Mouse (Mus musculus) CH12.LX (cell line): Measurements from ENCODE around the gene Syn1. TPM values are rescaled to one million over a fixed set of nuclear protein-coding genes. Genes with fewer than 3 reads are reported as not detected.

ENCODE experiments used
- DNase-seq: peaks from one replicate; pipeline ENCODE4 v3.0.0-alpha.2; 2013; ENCODE audit errors: extremely low read depth
- H3K27ac ChIP-seq: 2 replicates; pipeline ENCODE4 v1.5.1; 2012; ENCODE audit warnings: low read depth, mild to moderate bottlenecking, control low read depth, moderate library complexity; ENCODE audit not compliant: insufficient read depth
- H3K27me3 ChIP-seq: replicated peaks from 2 replicates; pipeline ENCODE3; 2012; ENCODE audit warnings: inconsistent platforms
- H3K36me3 ChIP-seq, 2 experiments: replicated peaks in 1 of 2; 2 replicates each; pipeline versions ENCODE3 to v1.6.1; 2012; ENCODE audit warnings: inconsistent platforms in 1 of 2, low read length in 1 of 2, mild to moderate bottlenecking in 1 of 2, mixed read lengths in 1 of 2, moderate library complexity in 1 of 2; ENCODE audit not compliant: control insufficient read depth in 1 of 2, insufficient read depth in 1 of 2
- H3K4me1 ChIP-seq, 2 experiments: 2 replicates each; pipeline ENCODE4 v1.6.1; 2012; ENCODE audit warnings: inconsistent platforms in 1 of 2, moderate library complexity in 1 of 2; ENCODE audit not compliant: insufficient read depth in 2 of 2, control insufficient read depth in 1 of 2
- H3K4me2 ChIP-seq: 2 replicates; pipeline ENCODE4 v1.6.1; 2012; ENCODE audit warnings: low read depth, mild to moderate bottlenecking, control low read depth; ENCODE audit not compliant: poor library complexity, insufficient read depth, severe bottlenecking
- H3K4me3 ChIP-seq, 3 experiments: fragments of 150-350 bp in 1 of 3; sonication (generic) in 1 of 3; replicated peaks in 1 of 3; 2 replicates each; pipeline versions ENCODE3 to v1.5.1; 2011 to 2012; ENCODE audit warnings: low read depth in 2 of 3, low read length in 2 of 3, mild to moderate bottlenecking in 2 of 3, moderate library complexity in 2 of 3, control low read depth in 1 of 3, improper control_type of control experiment in 1 of 3, inconsistent platforms in 1 of 3, mixed read lengths in 1 of 3; ENCODE audit not compliant: poor library complexity in 1 of 3
- H3K79me2 ChIP-seq: replicated peaks from 2 replicates; pipeline ENCODE4 v1.6.1; 2012; ENCODE audit warnings: mild to moderate bottlenecking, moderate library complexity; ENCODE audit not compliant: control insufficient read depth, poor library complexity, insufficient read depth, severe bottlenecking; ENCODE audit errors: extremely low read depth
- H3K9ac ChIP-seq: 2 replicates; pipeline ENCODE4 v1.6.1; 2012; ENCODE audit warnings: low read depth, mild to moderate bottlenecking, control low read depth, moderate library complexity; ENCODE audit not compliant: insufficient read depth
- H3K9me3 ChIP-seq: replicated peaks from 2 replicates; pipeline ENCODE3; 2012; ENCODE audit warnings: low read length, inconsistent platforms, mixed read lengths
- BHLHE40 ChIP-seq: IDR thresholded peaks from 2 replicates; pipeline ENCODE4 v1.6.1; 2011; ENCODE audit warnings: mild to moderate bottlenecking, low read depth, low read length, improper control_type of control experiment
- CHD1 ChIP-seq: IDR thresholded peaks from 2 replicates; pipeline ENCODE4 v1.6.1; 2012; ENCODE audit warnings: low read depth, low read length, improper control_type of control experiment, inconsistent platforms
- CHD2 ChIP-seq: IDR thresholded peaks from 2 replicates; pipeline ENCODE4 v1.6.1; 2011; ENCODE audit warnings: low read length, improper control_type of control experiment
- CTCF ChIP-seq, 2 experiments: IDR thresholded peaks in 1 of 2; conservative IDR thresholded peaks in 1 of 2; 2 replicates each; pipeline ENCODE4 v1.5.1; 2011 to 2012; ENCODE audit warnings: low read depth in 2 of 2, low read length in 2 of 2, improper control_type of control experiment in 1 of 2, inconsistent platforms in 1 of 2, mild to moderate bottlenecking in 1 of 2, moderate library complexity in 1 of 2
- E2F4 ChIP-seq: IDR thresholded peaks from 2 replicates; pipeline ENCODE4 v1.6.1; 2011; ENCODE audit warnings: low read depth, low read length, improper control_type of control experiment; ENCODE audit not compliant: insufficient replicate concordance
- ELF1 ChIP-seq: IDR thresholded peaks from 2 replicates; pipeline ENCODE4 v1.6.1; 2014; ENCODE audit warnings: low read depth, mild to moderate bottlenecking, inconsistent platforms, low read length, improper control_type of control experiment
- EP300 ChIP-seq: IDR thresholded peaks from 2 replicates; pipeline ENCODE4 v1.6.1; 2011; ENCODE audit warnings: low read length, improper control_type of control experiment
- ETS1 ChIP-seq: conservative IDR thresholded peaks from 2 replicates; pipeline ENCODE4 v1.6.1; 2012; ENCODE audit warnings: low read depth, mild to moderate bottlenecking, inconsistent platforms, low read length, improper control_type of control experiment, moderate library complexity
- GABPA ChIP-seq: IDR thresholded peaks from 2 replicates; pipeline ENCODE4 v1.6.1; 2012; ENCODE audit warnings: low read depth, low read length, improper control_type of control experiment, inconsistent platforms; ENCODE audit not compliant: insufficient replicate concordance
- IRF4 ChIP-seq: IDR thresholded peaks from 2 replicates; pipeline ENCODE4 v1.6.1; 2014; ENCODE audit warnings: low read depth, mild to moderate bottlenecking, inconsistent platforms, low read length, improper control_type of control experiment
- JUN ChIP-seq: IDR thresholded peaks from 2 replicates; pipeline ENCODE4 v1.6.1; 2011; ENCODE audit warnings: low read depth, mild to moderate bottlenecking, low read length, improper control_type of control experiment, moderate library complexity; ENCODE audit not compliant: insufficient read depth
- KAT2A ChIP-seq: IDR thresholded peaks from 2 replicates; pipeline ENCODE4 v1.6.1; 2012; ENCODE audit warnings: low read length, improper control_type of control experiment, inconsistent platforms; ENCODE audit not compliant: insufficient replicate concordance
- MAFK ChIP-seq: IDR thresholded peaks from 2 replicates; pipeline ENCODE4 v1.6.1; 2011; ENCODE audit warnings: low read length, improper control_type of control experiment; ENCODE audit not compliant: insufficient replicate concordance
- MAX ChIP-seq: IDR thresholded peaks from 2 replicates; pipeline ENCODE4 v1.6.1; 2011; ENCODE audit warnings: low read length, improper control_type of control experiment
- MAZ ChIP-seq: IDR thresholded peaks from 2 replicates; pipeline ENCODE4 v1.6.1; 2012; ENCODE audit warnings: low read depth, mild to moderate bottlenecking, inconsistent platforms, low read length, improper control_type of control experiment, moderate library complexity
- MEF2A ChIP-seq: IDR thresholded peaks from 2 replicates; pipeline ENCODE4 v1.6.1; 2014; ENCODE audit warnings: low read depth, mild to moderate bottlenecking, inconsistent platforms, low read length, improper control_type of control experiment, borderline replicate concordance
- MXI1 ChIP-seq: IDR thresholded peaks from 2 replicates; pipeline ENCODE4 v1.6.1; 2011; ENCODE audit warnings: mild to moderate bottlenecking, low read depth, low read length, improper control_type of control experiment
- MYC ChIP-seq: IDR thresholded peaks from 2 replicates; pipeline ENCODE4 v1.6.1; 2011; ENCODE audit warnings: low read depth, mild to moderate bottlenecking, improper control_type of control experiment, low read length
- NELFE ChIP-seq: IDR thresholded peaks from 2 replicates; pipeline ENCODE4 v1.6.1; 2011; ENCODE audit warnings: low read depth, low read length, improper control_type of control experiment
- NRF1 ChIP-seq: IDR thresholded peaks from 2 replicates; pipeline ENCODE4 v1.6.1; 2014; ENCODE audit warnings: low read depth, mild to moderate bottlenecking, inconsistent platforms, low read length, improper control_type of control experiment, moderate library complexity
- PAX5 ChIP-seq: IDR thresholded peaks from 2 replicates; pipeline ENCODE4 v1.6.1; 2012; ENCODE audit warnings: low read length, inconsistent platforms, mixed read lengths
- POLR2A ChIP-seq: IDR thresholded peaks from 2 replicates; pipeline ENCODE4 v1.6.1; 2011; ENCODE audit warnings: low read depth, mild to moderate bottlenecking, improper control_type of control experiment, low read length
- POLR2AphosphoS2 ChIP-seq: IDR thresholded peaks from 2 replicates; pipeline ENCODE4 v1.6.1; 2011; ENCODE audit warnings: low read depth, low read length, improper control_type of control experiment
- RAD21 ChIP-seq: IDR thresholded peaks from 2 replicates; pipeline ENCODE4 v1.6.1; 2011; ENCODE audit warnings: low read depth, mild to moderate bottlenecking, low read length, improper control_type of control experiment, moderate library complexity
- RCOR1 ChIP-seq: conservative IDR thresholded peaks from 2 replicates; pipeline ENCODE4 v1.6.1; 2012; ENCODE audit warnings: low read depth, mild to moderate bottlenecking, inconsistent platforms, low read length, improper control_type of control experiment
- SIN3A ChIP-seq: IDR thresholded peaks from 2 replicates; pipeline ENCODE4 v1.6.1; 2012; ENCODE audit warnings: low read length, improper control_type of control experiment, inconsistent platforms
- SMC3 ChIP-seq: IDR thresholded peaks from 2 replicates; pipeline ENCODE4 v1.6.1; 2011; ENCODE audit warnings: low read depth, low read length, improper control_type of control experiment
- TBP ChIP-seq: conservative IDR thresholded peaks from 2 replicates; pipeline ENCODE4 v1.6.1; 2011; ENCODE audit warnings: low read depth, low read length, improper control_type of control experiment
- TCF12 ChIP-seq: IDR thresholded peaks from 2 replicates; pipeline ENCODE4 v1.6.1; 2014; ENCODE audit warnings: low read depth, mild to moderate bottlenecking, inconsistent platforms, low read length, improper control_type of control experiment
- UBTF ChIP-seq: IDR thresholded peaks from 2 replicates; pipeline ENCODE4 v1.6.1; 2012; ENCODE audit warnings: low read depth, mild to moderate bottlenecking, inconsistent platforms, low read length, improper control_type of control experiment, moderate library complexity
- USF1 ChIP-seq: IDR thresholded peaks from 2 replicates; pipeline ENCODE4 v1.6.1; 2014; ENCODE audit warnings: low read depth, mild to moderate bottlenecking, inconsistent platforms, low read length, improper control_type of control experiment
- ZC3H11A ChIP-seq: IDR thresholded peaks from 2 replicates; pipeline ENCODE4 v1.6.1; 2012; ENCODE audit warnings: low read depth, mild to moderate bottlenecking, inconsistent platforms, low read length, improper control_type of control experiment
- ZKSCAN1 ChIP-seq: IDR thresholded peaks from 2 replicates; pipeline ENCODE4 v1.6.1; 2012; ENCODE audit warnings: low read depth, inconsistent platforms, low read length, improper control_type of control experiment, borderline replicate concordance
- ZMIZ1 ChIP-seq: IDR thresholded peaks from 2 replicates; pipeline ENCODE4 v1.6.1; 2012; ENCODE audit warnings: low read depth, mild to moderate bottlenecking, inconsistent platforms, low read length, improper control_type of control experiment
- ZNF384 ChIP-seq: IDR thresholded peaks from 2 replicates; pipeline ENCODE4 v1.6.1; 2012; ENCODE audit warnings: low read depth, low read length, improper control_type of control experiment, inconsistent platforms
- dilution Hi-C: fragments of 300-500 bp; cut with MboI; formaldehyde crosslinking; loops from 2 replicates; pipeline ENCODE4 v1.14.3; 2020; ENCODE audit warnings: low sequenced_read_pairs; ENCODE audit not compliant: extremely low pct_unique_long_range_greater_than_20kb, extremely low pct_ligation_motif_present
- in situ Hi-C: fragments of 300-500 bp; cut with MboI; formaldehyde crosslinking; loops from 3 replicates; pipeline ENCODE4 v1.14.3; 2019; ENCODE audit warnings: low sequenced_read_pairs, low pct_ligation_motif_present, low pct_unique_long_range_greater_than_20kb, mixed read lengths
- polyA plus RNA-seq: library from polyadenylated mRNA; unstranded; fragments of >175 nt; gene quantifications from 2 replicates; pipeline ENCODE4 v1.2.1, GENCODE M21; 2012; ENCODE audit warnings: low read depth; ENCODE audit not compliant: insufficient read length
- total RNA-seq, 2 experiments: library from RNA; depleted of rRNA; stranded (reverse); fragments of 300-350 nt in 1 of 2; fragments of >200 nt in 1 of 2; gene quantifications; 2 replicates each; pipeline ENCODE4 v1.2.3; 2012 to 2014

The Syn1 gene
- total and polyA plus RNA-seq, 3 experiments, result 0.08 to 0.51 (median 0.38) TPM

DNA sequence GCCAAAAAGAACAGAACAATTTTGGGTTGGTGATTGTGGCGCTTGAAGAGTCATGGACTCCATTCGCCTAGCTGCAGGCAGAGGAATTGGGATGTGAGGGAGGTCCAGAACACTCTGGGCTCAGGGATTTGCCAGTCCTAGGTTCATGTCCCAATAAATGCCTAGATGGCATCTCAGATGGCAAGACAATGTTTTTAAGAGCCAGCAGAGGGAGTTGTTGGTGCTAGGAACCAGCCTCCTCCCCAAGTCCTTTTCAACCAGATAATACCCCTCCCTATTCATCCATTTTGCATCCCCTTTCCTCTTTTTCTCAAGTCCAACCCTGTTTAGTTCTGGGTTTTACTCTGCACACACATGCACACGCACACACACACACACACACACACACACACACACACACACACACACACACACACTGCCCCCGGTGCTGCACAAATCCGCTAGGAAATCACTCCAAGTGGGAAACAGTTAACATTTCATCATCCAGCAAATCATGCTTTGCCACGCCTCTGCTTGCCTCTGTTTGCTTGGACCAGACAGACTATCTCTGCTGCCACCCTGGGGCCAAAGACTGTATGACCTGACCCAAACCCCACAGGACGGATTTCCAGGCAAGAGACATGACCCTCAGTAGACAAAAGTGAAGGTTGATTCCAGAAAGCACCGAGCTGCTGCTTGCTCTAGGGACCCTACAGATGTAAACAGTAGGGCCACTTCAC, 100.9 kb downstream of the Syn1 start (continued):
- TF ChIP-seq MAFK (no peak), MYC (no peak), JUN (no peak), NELFE (no peak), UBTF (no peak), USF1 (no peak)

DNA sequence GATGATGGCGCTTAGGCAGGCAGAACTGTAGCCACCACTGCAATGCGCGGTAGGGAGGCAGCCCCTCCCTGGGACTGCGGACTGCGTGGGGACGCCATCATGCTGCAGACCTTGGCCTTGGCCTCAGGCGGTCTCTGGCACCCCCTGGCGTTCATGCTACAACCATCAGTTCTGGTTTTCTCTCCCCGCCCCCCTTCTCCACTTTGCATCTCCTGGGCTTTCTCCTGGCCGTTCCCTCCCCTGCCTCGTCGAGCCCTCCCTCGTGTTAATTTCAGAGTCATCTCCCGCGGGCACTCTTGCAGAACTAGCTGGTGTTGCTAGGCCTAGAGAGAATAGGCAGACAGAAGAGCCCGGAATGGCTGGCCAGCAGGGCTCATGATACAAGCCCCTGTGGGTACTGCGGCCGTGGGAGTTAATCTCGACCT, 101.6 kb downstream of the Syn1 start:
- in situ Hi-C loops, result no loop called here
- Histone ChIP-seq H3K9ac (peak overlapping the region; percentile 56), H3K4me1 (peaks cover 2 to 13% of the 10 kb centered on the region in 2 experiments; a peak in 2 of 4 replicates), H3K27ac (peak overlapping the region; percentile 64), H3K4me2 (peak overlapping the region; percentile 74), H3K9me3 (no peaks in the 10 kb centered on the region), H3K4me3 (peak overlapping the region; percentile 30 to 48 (median 38)), H3K27me3 (no peaks in the 10 kb centered on the region), H3K36me3 (no peaks in the 10 kb centered on the region), H3K79me2 (no peaks in the 10 kb centered on the region)
- DNase-seq, result peak; percentile 89
- dilution Hi-C loops, result no loop called here
- peak; percentile 64; the same call in 1 of the 2 replicates for TF ChIP-seq MEF2A
- peak in 1 of 2 experiments; percentile 88; a peak in 2 of 4 replicates for TF ChIP-seq CTCF (conservative IDR thresholded peaks at IDR 0.05 in 1 of 2, IDR thresholded peaks at IDR 0.05 in 1 of 2; ENCODE audit: low read depth in 2 of 2, low read length in 2 of 2)
- peak; percentile 84 for TF ChIP-seq MYC
- TF ChIP-seq ZC3H11A, result peak; percentile 45
- no peak for TF ChIP-seq TBP
- TF ChIP-seq UBTF, result no peak
- peak; percentile 56; the same call in 1 of the 2 replicates for TF ChIP-seq SIN3A
- peak; percentile 86 for TF ChIP-seq MAZ
- peak; percentile 68 for TF ChIP-seq MXI1
- TF ChIP-seq TCF12, result peak; percentile 58; the same call in 1 of the 2 replicates
- TF ChIP-seq ZKSCAN1, result no peak
- TF ChIP-seq JUN, result no peak
- peak; percentile 59; the same call in 1 of the 2 replicates for TF ChIP-seq ZNF384
- TF ChIP-seq BHLHE40, result no peak
- TF ChIP-seq SMC3, result peak; percentile 91
- peak; percentile 58; the same call in 1 of the 2 replicates for TF ChIP-seq IRF4
- TF ChIP-seq E2F4, result no peak
- 0 out of 2 replicates have a peak, but pooled peaks have one; percentile 7 for TF ChIP-seq EP300
- TF ChIP-seq RCOR1, result no peak
- 0 out of 2 replicates have a peak, but pooled peaks have one; percentile 37 for TF ChIP-seq ZMIZ1
- TF ChIP-seq CHD2, result peak; percentile 73
- peak; percentile 88 for TF ChIP-seq RAD21
- TF ChIP-seq KAT2A, result 0 out of 2 replicates have a peak, but pooled peaks have one; percentile 12
- peak; percentile 69 for TF ChIP-seq MAX
- no peak for TF ChIP-seq PAX5
- peak; percentile 43; the same call in 1 of the 2 replicates for TF ChIP-seq POLR2A
- TF ChIP-seq ETS1, result peak; percentile 25; the same call in 1 of the 2 replicates
- no peak for TF ChIP-seq CHD1
- TF ChIP-seq GABPA, result no peak
- TF ChIP-seq POLR2AphosphoS2, result no peak
- TF ChIP-seq NRF1, result no peak; the same call in none of the 2 replicates
- TF ChIP-seq NELFE, result peak; percentile 59
- TF ChIP-seq ELF1, result peak; percentile 41; the same call in 1 of the 2 replicates
